Mouse (Mus musculus) forebrain, embryonic 16.5 days (tissue): ENCODE measurements around the gene Carmil2. TPM values are rescaled to one million over a fixed set of nuclear protein-coding genes. Genes with fewer than 3 reads are reported as not detected.

Experiments used
- ATAC-seq: fragments of 200-750 bp; cut with Nextera tagmentation; 2 replicates; pipeline ENCODE4 v1.8.0; 2017; ENCODE audit warnings: mild to moderate bottlenecking, moderate library complexity
- H3K27ac ChIP-seq: fragments of 300-500 bp; sonication (generic); 2 replicates; pipeline ENCODE4 v1.5.1; 2014; ENCODE audit warnings: low read length, control low read depth
- H3K27me3 ChIP-seq: fragments of 300-500 bp; sonication (generic); replicated peaks from 2 replicates; pipeline ENCODE4 v1.6.1; 2014; ENCODE audit warnings: low read length; ENCODE audit not compliant: control insufficient read depth, insufficient read depth
- H3K36me3 ChIP-seq: fragments of 300-500 bp; sonication (generic); 2 replicates; pipeline ENCODE4 v1.6.1; 2014; ENCODE audit not compliant: control insufficient read depth, insufficient read depth
- H3K4me1 ChIP-seq: fragments of 300-500 bp; sonication (generic); replicated peaks from 2 replicates; pipeline ENCODE4 v1.6.1; 2014; ENCODE audit warnings: low read length; ENCODE audit not compliant: control insufficient read depth, insufficient read depth
- H3K4me2 ChIP-seq: fragments of 300-500 bp; sonication (generic); 2 replicates; pipeline ENCODE4 v1.6.1; 2014; ENCODE audit warnings: mild to moderate bottlenecking, low read length, control low read depth
- H3K4me3 ChIP-seq: fragments of 300-500 bp; sonication (generic); replicated peaks from 2 replicates; pipeline ENCODE4 v1.5.1; 2014; ENCODE audit warnings: mild to moderate bottlenecking, low read length, control low read depth
- H3K9ac ChIP-seq: fragments of 300-500 bp; sonication (generic); replicated peaks from 2 replicates; pipeline ENCODE4 v1.6.1; 2014; ENCODE audit warnings: low read depth, low read length, control low read depth
- H3K9me3 ChIP-seq: fragments of 300-500 bp; sonication (generic); 2 replicates; pipeline ENCODE4 v1.6.1; 2016; ENCODE audit warnings: low read length; ENCODE audit not compliant: control insufficient read depth
- WGBS: fragments of 180-500 bp; shearing (Covaris S2); extraction: QIAGEN DNeasy Blood & Tissue Kit; methylation state at CpG from one replicate; pipeline ENCODE4 v1.1.7; 2014; 5-methylcytosine and 5-hydroxymethylcytosine counted together
- polyA plus RNA-seq: library from polyadenylated mRNA; unstranded; fragments of >200 nt; fragmentation: Nextera tagmentation; extraction: Ambion mirVana; gene quantifications from 2 replicates; pipeline ENCODE4 v1.2.1, GENCODE M21; 2015

Carmil2 gene
- polyA plus RNA-seq, 1 experiment from 2014 or later = 12.7 TPM

DNA sequence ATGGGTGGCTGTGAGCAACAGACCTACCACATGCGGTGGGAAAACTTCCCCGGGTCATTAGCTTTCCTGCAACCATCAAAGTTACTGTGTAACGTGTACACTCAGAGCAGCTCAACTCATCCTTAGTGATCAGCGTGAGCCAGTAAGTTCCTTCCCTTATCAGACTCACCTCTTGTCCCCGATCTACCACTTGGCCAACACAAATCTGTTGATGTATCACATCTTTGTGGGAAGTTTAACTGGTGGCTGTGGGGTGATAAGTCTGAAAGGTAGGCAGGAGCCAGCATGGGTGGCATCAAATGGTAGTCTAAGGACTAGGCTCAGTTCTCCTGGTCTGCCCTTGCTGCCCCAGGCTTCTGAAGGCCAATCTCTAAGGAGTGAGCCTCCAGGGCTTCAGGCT, 46.1 kb downstream of the Carmil2 start:
- H3K27ac ChIP-seq = no peak overlapping the region
- no peak overlapping the region for H3K9ac ChIP-seq
- H3K4me3 ChIP-seq = no peak overlapping the region
- no peaks in the 10 kb centered on the region for H3K27me3 ChIP-seq
- no peaks in the 10 kb centered on the region for H3K9me3 ChIP-seq
- 94% methylated on average over 5 of the region's 5 CpGs for WGBS
- ATAC-seq = no peak
- no peaks in the 10 kb centered on the region for H3K4me1 ChIP-seq
- peaks cover 5% of the 10 kb centered on the region; the same call in 1 of the 2 replicates for H3K36me3 ChIP-seq
- H3K4me2 ChIP-seq = no peak overlapping the region

DNA sequence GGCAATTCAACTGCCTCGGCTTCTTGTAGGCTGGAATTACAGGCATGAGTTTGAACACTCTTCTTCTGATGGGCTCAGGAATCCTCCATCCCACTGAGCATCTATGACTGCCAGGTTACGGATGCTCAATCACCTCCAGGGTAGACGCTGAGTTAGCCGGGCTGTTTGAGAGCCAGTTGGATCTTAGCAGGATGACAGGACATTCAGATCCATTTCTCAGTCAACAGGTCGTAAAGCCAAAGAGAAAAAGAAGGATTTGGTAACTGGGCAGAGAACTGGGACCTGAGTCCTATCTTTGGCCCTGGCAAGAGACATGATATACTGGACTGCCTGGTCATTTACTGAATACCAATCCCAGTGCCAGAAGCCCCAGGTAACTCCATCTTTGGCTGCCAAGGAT, 53.1 kb downstream of the Carmil2 start:
- H3K27ac ChIP-seq = no peak overlapping the region
- H3K4me1 ChIP-seq = no peaks in the 10 kb centered on the region
- no peak for ATAC-seq
- H3K4me2 ChIP-seq = no peak overlapping the region
- no peaks in the 10 kb centered on the region for H3K36me3 ChIP-seq
- H3K27me3 ChIP-seq = no peaks in the 10 kb centered on the region
- WGBS = 94% methylated on average over 5 of the region's 5 CpGs
- H3K9me3 ChIP-seq = no peaks in the 10 kb centered on the region
- no peak overlapping the region for H3K9ac ChIP-seq
- H3K4me3 ChIP-seq = no peak overlapping the region

DNA sequence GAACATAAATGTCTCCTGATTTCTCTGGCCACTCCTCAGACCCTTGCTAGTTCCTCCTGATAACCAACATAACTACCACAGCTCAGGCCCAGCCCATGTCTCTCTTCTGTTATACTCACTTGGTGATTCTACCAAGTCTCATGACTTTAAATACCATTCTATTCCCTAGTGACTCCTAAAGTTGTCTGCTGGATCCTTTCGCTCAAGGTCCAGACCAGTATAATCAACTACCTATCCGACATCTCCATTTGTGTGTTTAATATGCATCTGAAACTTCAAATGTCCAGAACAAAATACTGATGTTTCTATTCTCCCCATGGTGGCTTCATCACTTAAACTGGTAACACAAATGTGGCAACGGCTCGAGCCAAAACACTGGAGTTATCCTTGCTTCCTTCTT, 57.2 kb downstream of the Carmil2 start:
- Histone ChIP-seq H3K4me2 (no peak overlapping the region), H3K9me3 (no peaks in the 10 kb centered on the region), H3K27ac (no peak overlapping the region), H3K36me3 (no peaks in the 10 kb centered on the region), H3K27me3 (no peaks in the 10 kb centered on the region), H3K9ac (no peak overlapping the region), H3K4me1 (no peaks in the 10 kb centered on the region), H3K4me3 (no peak overlapping the region)
- ATAC-seq = no peak
- 90% methylated on average over 4 of the region's 4 CpGs for WGBS

Other genes starting within 250 kb of the Carmil2 start
- 28.9 and 56.5 TPM in 2 replicates for gene Tppp3, start 214.7 kb upstream of the Carmil2 start, polyA plus RNA-seq
- gene Zdhhc1, start 189.4 kb upstream of the Carmil2 start, polyA plus RNA-seq = 26.3 and 33.3 TPM in 2 replicates
- gene Hsd11b2, start 167.5 kb upstream of the Carmil2 start, polyA plus RNA-seq = 0.35 and 0.48 TPM in 2 replicates
- 193 and 203 TPM in 2 replicates for gene Atp6v0d1, start 120.2 kb upstream of the Carmil2 start, polyA plus RNA-seq
- 31.6 and 33.4 TPM in 2 replicates for gene Ripor1, start 81.0 kb upstream of the Carmil2 start, polyA plus RNA-seq
- 137 and 143 TPM in 2 replicates for gene Ctcf, start 49.7 kb upstream of the Carmil2 start, polyA plus RNA-seq
- 0.67 and 0.91 TPM in 2 replicates for gene Agrp, start 48.9 kb upstream of the Carmil2 start, polyA plus RNA-seq
- 105 and 106 TPM in 2 replicates for gene Acd, start 14.8 kb downstream of the Carmil2 start, polyA plus RNA-seq
- gene Pard6a, start 14.9 kb downstream of the Carmil2 start, polyA plus RNA-seq = 45.4 and 50.0 TPM in 2 replicates
- gene 4933405L10Rik, start 21.4 kb downstream of the Carmil2 start, polyA plus RNA-seq = 0.22 and 0.32 TPM in 2 replicates
- gene Enkd1, start 21.9 kb downstream of the Carmil2 start, polyA plus RNA-seq = 16.3 and 19.6 TPM in 2 replicates
- 74.2 and 83.3 TPM in 2 replicates for gene Gfod2, start 72.4 kb downstream of the Carmil2 start, polyA plus RNA-seq
- 11.3 and 13.1 TPM in 2 replicates for gene Ranbp10, start 141.1 kb downstream of the Carmil2 start, polyA plus RNA-seq
- gene Tsnaxip1, start 141.5 kb downstream of the Carmil2 start, polyA plus RNA-seq = 0.67 and 0.93 TPM in 2 replicates
- gene Cenpt, start 167.0 kb downstream of the Carmil2 start, polyA plus RNA-seq = 66.0 and 69.8 TPM in 2 replicates
- 63.8 and 69.2 TPM in 2 replicates for gene Thap11, start 168.9 kb downstream of the Carmil2 start, polyA plus RNA-seq
- gene Nutf2, start 174.3 kb downstream of the Carmil2 start, polyA plus RNA-seq = 172 and 176 TPM in 2 replicates
- gene Edc4, start 194.6 kb downstream of the Carmil2 start, polyA plus RNA-seq = 59.8 and 65.1 TPM in 2 replicates
- 0.51 and 0.73 TPM in 2 replicates for gene Nrn1l, start 207.3 kb downstream of the Carmil2 start, polyA plus RNA-seq
- 10.5 and 10.7 TPM in 2 replicates for gene Pskh1, start 214.2 kb downstream of the Carmil2 start, polyA plus RNA-seq
- gene Ctrl, start 247.6 kb downstream of the Carmil2 start, polyA plus RNA-seq = 1.9 and 2.6 TPM in 2 replicates